Mouse (Mus musculus) layer of hippocampus, adult 2 months (tissue): ENCODE results near the gene Skap1. TPM values are rescaled to one million over a fixed set of nuclear protein-coding genes. Genes with fewer than 3 reads are reported as not detected.

Experiments used
- DNase-seq, 2 experiments: peaks; one replicate each; pipeline ENCODE4 v3.0.0; 2022; ENCODE audit warnings: low spot score in 2 of 2
- H3K27ac ChIP-seq: fragments of 200-600 bp; 2 replicates; pipeline ENCODE4 v1.8.1; 2022
- H3K4me3 ChIP-seq: fragments of 200-600 bp; 2 replicates; pipeline ENCODE4 v1.8.1; 2022; ENCODE audit warnings: mild to moderate bottlenecking
- CTCF ChIP-seq: fragments of 200-600 bp; conservative IDR thresholded peaks from 2 replicates; pipeline ENCODE4 v1.8.1; 2022; ENCODE audit warnings: antibody characterized with exemption, mild to moderate bottlenecking, moderate library complexity
- long read RNA-seq, 2 experiments: library from polyadenylated mRNA; stranded (forward); transcript quantifications; one replicate each; pipeline ENCODE4 v2.0.0; 2021; ENCODE audit warnings: borderline mapping rate in 2 of 2
- total RNA-seq, 2 experiments: library from RNA; stranded (reverse); gene quantifications; 2 replicates each; pipeline ENCODE4 v1.2.3; 2021

Gene Skap1
- total RNA-seq = 1 to 10 TPM; 1.0 to 1.2 TPM
- long read RNA-seq, experiment 1, partial matches to known transcripts = 0 of 1 reads
- long read RNA-seq, experiment 1, other reads (novel, unspliced or antisense) = 1 of 1 reads
- long read RNA-seq, experiment 2, partial matches to known transcripts = 0 of 6 reads
- long read RNA-seq, experiment 2, other reads (novel, unspliced or antisense) = 5 of 6 reads

- DNase-seq = no peak
- no peak for TF ChIP-seq CTCF
- Histone ChIP-seq H3K4me3 (no peak within 1 kb of the TSS; the same call in 1 of the 2 replicates), H3K27ac (peak within 1 kb of the TSS; percentile 82)
These were observed at the start of gene Skap1 for GRCm38 (mm10) chr11:96463986-96464715. Gene Skap1, plus strand, starts transcription at chr11:96464593.

- no peak for DNase-seq
- Histone ChIP-seq H3K4me3 (no peak overlapping the region), H3K27ac (no peak overlapping the region)
- no peak for TF ChIP-seq CTCF
These were observed 43.3 kb upstream of the Skap1 start for GRCm38 (mm10) chr11:96421074-96421473.

- Histone ChIP-seq H3K27ac (no peak overlapping the region), H3K4me3 (no peak overlapping the region)
- DNase-seq = no peak
- TF ChIP-seq CTCF = no peak
These were observed 42.7 kb upstream of the Skap1 start for GRCm38 (mm10) chr11:96421517-96422265.

- no peak for TF ChIP-seq CTCF
- no peak overlapping the region for H3K27ac ChIP-seq
- no peak overlapping the region for H3K4me3 ChIP-seq
- DNase-seq = no peak
These were observed 39.2 kb upstream of the Skap1 start for GRCm38 (mm10) chr11:96425193-96425592.

GRCm38 (mm10) chr11:96426191-96426590 lies 38.2 kb upstream of the Skap1 start:
- Histone ChIP-seq H3K4me3 (no peak overlapping the region), H3K27ac (no peak overlapping the region)
- DNase-seq = no peak
- no peak for TF ChIP-seq CTCF

GRCm38 (mm10) chr11:96426805-96427204 lies 37.6 kb upstream of the Skap1 start:
- TF ChIP-seq CTCF = no peak

GRCm38 (mm10) chr11:96429062-96429461 lies 35.3 kb upstream of the Skap1 start:
- TF ChIP-seq CTCF = no peak
- Histone ChIP-seq H3K27ac (no peak overlapping the region), H3K4me3 (no peak overlapping the region)
- DNase-seq = no peak

More at GRCm38 (mm10) chr11:96426805-96427204, 37.6 kb upstream of the Skap1 start:
- H3K4me3 ChIP-seq = no peak overlapping the region
- no peak for DNase-seq
- H3K27ac ChIP-seq = no peak overlapping the region

GRCm38 (mm10) chr11:96429891-96430290 lies 34.5 kb upstream of the Skap1 start:
- TF ChIP-seq CTCF = no peak
- Histone ChIP-seq H3K27ac (no peak overlapping the region), H3K4me3 (no peak overlapping the region)
- DNase-seq = no peak

GRCm38 (mm10) chr11:96431871-96432270 lies 32.5 kb upstream of the Skap1 start:
- no peak overlapping the region for H3K4me3 ChIP-seq
- no peak for TF ChIP-seq CTCF
- DNase-seq = no peak
- no peak overlapping the region for H3K27ac ChIP-seq

GRCm38 (mm10) chr11:96434888-96435287 lies 29.5 kb upstream of the Skap1 start:
- Histone ChIP-seq H3K4me3 (no peak overlapping the region), H3K27ac (no peak overlapping the region)
- DNase-seq = no peak
- TF ChIP-seq CTCF = no peak

GRCm38 (mm10) chr11:96436525-96436924 lies 27.9 kb upstream of the Skap1 start:
- no peak for TF ChIP-seq CTCF
- Histone ChIP-seq H3K27ac (no peak overlapping the region), H3K4me3 (no peak overlapping the region)
- DNase-seq = no peak

GRCm38 (mm10) chr11:96438787-96439186 lies 25.6 kb upstream of the Skap1 start:
- peak; percentile 92 for TF ChIP-seq CTCF
- no peak overlapping the region for H3K27ac ChIP-seq
- no peak overlapping the region for H3K4me3 ChIP-seq
- peak in 1 of 2 experiments; percentile 52 for DNase-seq

- no peak for TF ChIP-seq CTCF
- Histone ChIP-seq H3K4me3 (no peak overlapping the region), H3K27ac (no peak overlapping the region)
- no peak for DNase-seq
These were observed 22.7 kb upstream of the Skap1 start for GRCm38 (mm10) chr11:96441546-96442185.
